Mouse (Mus musculus): ENCODE results near the gene Tbc1d8.

Gene Tbc1d8

GRCm38 (mm10) chr1:39478057-39478895 is at the start of gene Tbc1d8:
Tbc1d8 (minus strand) TSS chr1:39478755.
- peak; percentile 74 for DNase-seq (ENCODE audit: low spot score)

- no peak for DNase-seq (ENCODE audit: low spot score)
Measured at GRCm38 (mm10) chr1:39528319-39528718, 49.8 kb upstream of the Tbc1d8 start.

DNA sequence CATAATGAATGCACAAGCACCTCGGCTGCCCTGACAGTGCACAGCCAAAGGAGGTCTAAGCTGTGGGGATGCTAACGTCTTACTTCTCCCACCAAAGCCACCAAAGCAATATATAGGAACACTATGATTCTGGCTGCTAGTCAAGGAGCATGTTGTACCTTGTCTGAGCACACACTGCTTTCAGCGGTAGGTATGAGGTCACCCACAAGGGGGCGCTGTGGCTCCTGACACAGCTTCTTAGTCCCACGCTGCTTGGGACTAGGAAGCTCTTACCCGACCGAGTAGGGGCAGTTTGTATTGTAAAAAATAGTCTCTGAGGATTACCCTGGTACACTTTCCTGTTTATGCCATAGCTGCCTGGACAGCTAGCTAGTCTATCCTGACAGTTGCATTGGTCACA is 48.9 kb upstream of the Tbc1d8 start:
- DNase-seq (ENCODE audit: low spot score) = peak; percentile 74

- DNase-seq (ENCODE audit: low spot score) = no peak
Measured at GRCm38 (mm10) chr1:39526371-39527167, 48.0 kb upstream of the Tbc1d8 start.

GRCm38 (mm10) chr1:39525763-39526162 is 47.2 kb upstream of the Tbc1d8 start:
- DNase-seq (ENCODE audit: low spot score) = no peak

DNA sequence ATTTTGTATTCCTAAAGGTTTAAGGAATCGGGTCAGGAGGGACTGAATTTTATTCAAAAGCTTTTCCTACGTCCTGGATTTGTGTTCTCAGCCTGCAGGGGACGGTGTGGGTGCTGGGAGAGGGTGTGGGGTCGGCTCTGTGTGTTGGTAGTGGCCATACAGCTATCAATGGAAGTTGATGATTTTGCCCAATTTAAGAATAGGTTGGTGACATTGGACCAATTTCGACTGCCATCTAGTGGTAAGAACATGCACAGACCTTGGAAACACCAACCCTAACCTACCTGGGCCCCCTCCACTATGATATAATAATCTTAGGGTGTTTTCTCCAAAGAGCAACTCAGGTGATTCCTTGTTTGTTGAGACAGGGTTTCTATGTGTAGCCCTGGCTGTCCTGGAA is 44.0 kb upstream of the Tbc1d8 start:
- peak; percentile 51 for DNase-seq (ENCODE audit: low spot score)

GRCm38 (mm10) chr1:39521326-39521725 is 42.8 kb upstream of the Tbc1d8 start:
- DNase-seq (ENCODE audit: low spot score) = no peak

- no peak for DNase-seq (ENCODE audit: low spot score)
Measured at GRCm38 (mm10) chr1:39515303-39515991, 36.9 kb upstream of the Tbc1d8 start.

GRCm38 (mm10) chr1:39512183-39512582 is 33.6 kb upstream of the Tbc1d8 start:
- DNase-seq (ENCODE audit: low spot score) = no peak

DNA sequence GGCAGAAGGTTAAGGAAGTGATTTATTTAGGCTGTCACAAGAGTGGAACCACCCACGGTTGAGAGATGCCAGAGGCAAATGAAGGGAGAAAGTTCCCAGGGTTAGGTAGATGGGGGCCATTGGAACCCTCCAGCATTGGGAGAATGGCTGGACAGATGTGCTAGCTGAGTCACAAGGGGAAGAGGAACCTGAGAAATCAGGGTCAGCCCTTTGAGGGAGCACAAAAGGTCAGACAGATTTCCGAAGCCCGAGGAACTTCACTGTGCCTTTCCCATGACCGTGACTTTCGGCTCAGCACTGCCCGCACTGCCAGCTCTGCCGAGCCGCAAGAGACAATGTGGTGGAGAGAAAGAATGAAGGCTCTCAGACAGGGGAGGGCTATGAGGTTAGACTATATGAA is 33.2 kb upstream of the Tbc1d8 start:
- DNase-seq (ENCODE audit: low spot score) = no peak

DNA sequence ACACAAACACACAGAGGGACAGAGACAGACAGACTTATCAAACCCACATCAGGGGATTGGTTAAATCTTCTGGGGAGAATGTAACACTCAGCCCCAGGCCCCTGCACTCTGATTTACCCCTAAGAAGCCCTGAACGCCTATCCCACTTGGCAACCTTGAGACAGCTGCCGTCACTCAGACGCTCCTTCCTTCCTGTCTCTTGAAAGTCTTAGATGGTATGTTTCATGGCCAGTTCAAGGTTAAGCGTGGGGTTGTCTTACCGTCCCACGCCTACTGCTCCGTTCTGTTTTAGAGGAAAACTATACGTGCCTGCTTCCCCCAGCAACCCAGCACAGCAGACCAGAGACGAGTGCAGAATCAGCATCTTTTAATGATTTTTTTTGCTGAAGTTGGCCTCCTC is 27.0 kb upstream of the Tbc1d8 start:
- no peak for DNase-seq (ENCODE audit: low spot score)

GRCm38 (mm10) chr1:39504261-39504660 is 25.7 kb upstream of the Tbc1d8 start:
- peak; percentile 61 for DNase-seq (ENCODE audit: low spot score)

DNA sequence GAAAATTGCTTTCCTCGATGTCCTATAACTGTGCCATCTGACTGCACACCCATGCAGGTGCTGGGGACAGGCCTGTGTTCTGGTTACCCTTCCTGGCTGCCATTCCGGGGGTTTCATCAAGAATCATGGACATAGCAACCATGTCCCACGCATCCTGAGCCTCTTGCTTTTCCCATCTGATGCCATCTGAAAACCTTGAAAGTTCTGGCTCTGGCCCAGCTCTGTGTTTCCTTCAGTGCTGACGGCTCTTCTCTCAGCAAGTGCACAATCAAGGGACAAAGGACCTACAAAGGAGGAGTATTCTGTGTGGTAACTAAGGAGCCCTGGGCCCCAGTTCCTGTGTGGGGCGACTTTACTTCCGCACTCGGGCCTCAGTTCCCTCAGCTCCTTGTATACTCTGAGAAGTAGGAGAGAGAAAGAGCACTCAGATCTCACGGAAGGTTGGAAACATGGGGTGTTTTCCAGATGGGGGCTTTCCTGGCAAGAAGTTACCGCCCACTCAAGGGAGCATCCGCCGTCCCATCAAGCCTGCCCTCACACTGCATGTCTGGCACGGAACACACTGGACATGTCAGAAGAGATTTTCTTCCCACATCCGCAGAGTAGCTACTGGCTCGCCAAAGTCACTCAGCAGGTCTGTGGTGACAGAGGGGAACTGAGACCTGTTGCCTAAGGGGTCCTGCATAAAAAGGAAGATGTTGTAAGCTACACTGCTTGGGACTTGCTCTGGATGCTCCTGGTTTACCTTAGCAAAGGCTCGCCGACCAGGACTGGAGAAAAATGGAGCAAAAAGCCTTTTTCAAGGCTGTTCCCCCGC is 24.5 kb upstream of the Tbc1d8 start:
- peak; percentile 46 for DNase-seq (ENCODE audit: low spot score)

DNA sequence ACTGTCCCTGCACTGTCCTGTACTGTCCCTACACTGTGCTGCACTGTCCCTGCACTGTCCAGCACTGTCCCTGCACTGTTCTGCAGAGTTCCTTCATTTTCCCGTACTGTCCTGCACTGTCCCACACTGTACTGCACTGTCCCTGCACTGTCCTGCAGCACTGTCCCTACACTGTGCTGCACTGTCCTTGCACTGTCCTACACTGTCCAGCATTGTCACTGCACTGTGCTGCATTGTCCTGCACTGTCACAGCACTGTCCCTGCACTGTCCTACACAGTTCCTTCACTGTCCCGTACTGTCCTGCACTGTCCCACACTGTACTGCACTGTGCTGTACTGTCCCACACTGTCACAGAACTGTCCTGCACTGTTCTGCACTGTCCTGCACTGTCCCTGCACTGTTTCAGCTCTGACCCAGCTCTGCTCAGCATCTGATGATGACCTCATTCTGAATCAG is 21.0 kb upstream of the Tbc1d8 start:
- no peak for DNase-seq (ENCODE audit: low spot score)

GRCm38 (mm10) chr1:39497748-39498147 is 19.2 kb upstream of the Tbc1d8 start:
- no peak for DNase-seq (ENCODE audit: low spot score)

DNA sequence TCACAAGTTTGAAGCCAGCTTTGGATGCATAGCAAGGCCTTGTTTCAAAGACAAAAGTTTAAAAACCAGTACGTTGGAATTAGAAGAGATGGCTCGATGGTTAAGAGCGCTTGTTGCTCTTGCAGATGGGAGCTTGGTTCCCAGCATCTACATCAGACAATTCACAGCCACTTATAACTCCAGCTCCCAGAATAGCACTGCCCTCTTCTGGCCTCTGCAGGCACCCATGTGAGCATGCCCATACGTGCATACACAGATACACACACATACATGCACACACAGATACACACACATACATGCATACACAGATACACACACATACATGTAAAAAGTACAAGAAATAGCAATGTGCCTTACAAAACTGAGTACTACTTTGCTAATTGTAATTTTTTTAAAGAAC is 18.4 kb upstream of the Tbc1d8 start:
- DNase-seq (ENCODE audit: low spot score) = no peak

GRCm38 (mm10) chr1:39493664-39494063 is 15.1 kb upstream of the Tbc1d8 start:
- no peak for DNase-seq (ENCODE audit: low spot score)

DNA sequence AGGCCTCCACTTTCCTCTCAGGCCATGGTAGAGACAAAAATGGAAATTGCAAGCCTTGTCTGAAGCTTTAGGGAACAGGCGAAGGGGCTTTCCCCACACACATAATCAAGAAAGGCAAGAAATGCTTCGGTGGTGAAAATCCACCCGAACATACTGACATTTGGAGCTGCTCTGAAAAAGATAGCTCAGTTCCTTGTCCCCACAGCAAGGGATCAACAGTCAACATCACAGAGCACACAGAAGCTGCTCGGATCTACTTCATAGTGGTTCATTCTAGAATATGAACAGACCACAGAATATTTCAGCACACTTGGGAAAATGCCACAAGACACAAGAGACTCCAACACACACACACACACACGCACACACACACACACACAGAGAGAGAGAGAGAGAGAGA is 14.6 kb upstream of the Tbc1d8 start:
- DNase-seq (ENCODE audit: low spot score) = no peak

- no peak for DNase-seq (ENCODE audit: low spot score)
Measured at GRCm38 (mm10) chr1:39487370-39487769, 8.8 kb upstream of the Tbc1d8 start.

DNA sequence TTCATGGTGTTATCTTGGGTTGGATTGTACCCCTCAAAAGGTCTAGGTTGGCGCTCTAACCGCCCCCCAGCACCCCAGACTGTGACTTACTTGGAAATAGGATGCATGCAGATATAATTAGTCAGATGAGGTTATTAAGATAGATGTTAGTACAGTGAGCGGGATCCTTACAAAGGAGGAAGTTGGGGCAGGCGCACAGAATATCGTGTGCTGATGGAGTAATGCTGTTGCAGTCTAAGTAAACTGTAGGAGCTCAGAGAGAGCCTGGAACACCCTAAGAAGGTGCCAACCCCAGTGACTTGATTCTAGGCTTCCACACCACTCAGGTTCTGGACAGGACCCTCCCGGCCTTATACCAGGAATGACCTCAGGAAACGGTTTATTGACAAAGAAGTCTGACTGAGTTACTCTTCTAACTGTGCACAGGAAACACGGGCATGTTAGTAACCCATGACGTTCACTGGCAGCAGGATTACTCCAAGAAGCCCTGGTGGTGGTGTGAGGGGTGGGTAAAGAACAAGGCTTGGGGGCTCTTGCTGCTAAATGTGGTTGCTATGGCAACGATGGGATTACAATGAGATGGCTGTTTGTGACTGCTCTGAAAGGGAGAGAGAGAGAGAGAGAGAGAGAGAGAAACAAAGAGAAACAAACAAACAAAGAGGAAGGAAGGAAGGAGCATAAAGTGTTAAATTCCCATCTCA is 3.7 kb upstream of the Tbc1d8 start:
- no peak for DNase-seq (ENCODE audit: low spot score)

GRCm38 (mm10) chr1:39479254-39479653 is 699 bp upstream of the Tbc1d8 start:
- DNase-seq (ENCODE audit: low spot score) = no peak

All from layer of hippocampus, adult 11-12 months (tissue).